Mouse (Mus musculus): ENCODE results near the gene Gm28374. TPM values are rescaled to one million over a fixed set of nuclear protein-coding genes. Genes with fewer than 3 reads are reported as not detected.
A peak's percentile ranks its signal among the peaks of the same experiment; 100 is the strongest.

Gene Gm28374
- polyA plus RNA-seq, 1 experiment from 2014 or later = 1.3 TPM

DNA sequence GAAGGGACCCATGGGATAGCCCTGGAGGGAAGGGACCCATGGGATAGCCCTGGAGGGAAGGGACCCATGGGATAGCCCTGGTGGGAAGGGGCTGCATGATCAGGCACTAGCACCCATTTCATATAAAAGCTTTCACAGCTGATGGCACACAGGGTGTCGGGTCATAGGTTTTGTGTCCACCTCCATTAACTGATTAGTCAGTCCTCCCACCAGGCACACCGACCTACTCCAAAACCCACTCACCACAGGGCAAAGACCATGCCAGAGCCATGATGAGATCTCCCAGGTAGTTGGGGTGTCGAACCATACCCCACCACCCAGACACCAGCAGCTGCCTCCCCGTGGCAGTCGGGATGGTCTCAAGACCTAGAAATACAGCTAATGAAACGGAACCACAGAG is 19.0 kb downstream of the Gm28374 start:
- Histone ChIP-seq H3K9ac (ENCODE audit: low read length) (no peak overlapping the region), H3K9me3 (replicated peaks; ENCODE audit: control insufficient read depth, low read length) (no peaks in the 10 kb centered on the region), H3K27ac (ENCODE audit: low read length) (no peak overlapping the region), H3K4me3 (replicated peaks; ENCODE audit: low read length) (no peak overlapping the region), H3K36me3 (ENCODE audit: control insufficient read depth, insufficient read depth, low read length) (0 out of 2 replicates have a peak, but pooled peaks cover 4% of the 10 kb centered on the region), H3K4me2 (ENCODE audit: low read depth, low read length) (no peak overlapping the region), H3K4me1 (ENCODE audit: control insufficient read depth, insufficient read depth, low read length) (peaks cover 36% of the 10 kb centered on the region), H3K27me3 (ENCODE audit: control insufficient read depth, insufficient read depth, low read length) (no peaks in the 10 kb centered on the region)
- 92% methylated on average over 6 of the region's 6 CpGs for WGBS
- no peak for ATAC-seq (ENCODE audit: insufficient read depth, low FRiP score)

- 0 out of 2 replicates have a peak, but pooled peaks cover 4% of the 10 kb centered on the region for H3K36me3 ChIP-seq (ENCODE audit: control insufficient read depth, insufficient read depth, low read length)
- H3K4me1 ChIP-seq (ENCODE audit: control insufficient read depth, insufficient read depth, low read length) = peaks cover 34% of the 10 kb centered on the region
- H3K9ac ChIP-seq (ENCODE audit: low read length) = peak overlapping the region; percentile 98
- peak overlapping the region; percentile 100 for H3K4me2 ChIP-seq (ENCODE audit: low read depth, low read length)
- no peak for ATAC-seq (ENCODE audit: insufficient read depth, low FRiP score)
- WGBS = 42% methylated on average over 5 of the region's 5 CpGs
- H3K9me3 ChIP-seq (replicated peaks; ENCODE audit: control insufficient read depth, low read length) = no peaks in the 10 kb centered on the region
- no peak overlapping the region for H3K27ac ChIP-seq (ENCODE audit: low read length)
- H3K4me3 ChIP-seq (replicated peaks; ENCODE audit: low read length) = peak overlapping the region; percentile 92
- H3K27me3 ChIP-seq (ENCODE audit: control insufficient read depth, insufficient read depth, low read length) = no peaks in the 10 kb centered on the region
These were observed 19.6 kb downstream of the Gm28374 start for GRCm38 (mm10) chr19:6062418-6062817.

DNA sequence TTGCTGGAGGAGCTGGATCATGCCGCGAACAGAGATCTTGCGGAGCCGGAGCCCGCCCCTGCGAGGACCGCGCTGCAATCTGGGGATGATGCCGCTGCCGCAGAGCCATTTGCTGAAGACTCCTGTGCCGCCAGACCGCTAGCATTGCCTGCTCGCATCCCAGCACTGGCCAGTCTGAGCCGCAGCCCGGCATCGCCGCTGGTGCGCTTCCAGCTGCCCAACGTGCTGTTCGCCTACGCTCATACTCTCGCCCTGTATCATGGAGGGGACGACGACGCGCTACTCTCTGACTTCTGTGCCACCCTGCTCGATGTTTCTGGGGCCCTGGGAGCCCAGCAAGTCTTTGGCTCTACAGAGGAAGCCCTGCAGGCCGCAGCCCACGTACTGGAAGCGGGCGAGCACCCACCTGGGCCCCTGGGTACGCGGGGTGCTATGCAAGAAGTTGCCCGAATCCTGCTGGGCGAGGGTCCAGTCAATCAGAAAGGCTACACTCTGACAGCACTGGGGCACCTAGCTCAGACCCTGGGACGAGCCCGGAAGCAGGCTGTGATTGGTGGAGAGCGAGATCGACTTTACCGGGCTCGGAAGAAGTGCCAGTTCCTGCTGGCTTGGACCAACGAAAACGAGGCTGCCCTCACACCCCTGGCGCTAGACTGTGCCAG is 20.3 kb downstream of the Gm28374 start:
- Histone ChIP-seq H3K27me3 (ENCODE audit: control insufficient read depth, insufficient read depth, low read length) (no peaks in the 10 kb centered on the region), H3K9ac (ENCODE audit: low read length) (peak overlapping the region; percentile 98), H3K9me3 (replicated peaks; ENCODE audit: control insufficient read depth, low read length) (no peaks in the 10 kb centered on the region), H3K36me3 (ENCODE audit: control insufficient read depth, insufficient read depth, low read length) (0 out of 2 replicates have a peak, but pooled peaks cover 4% of the 10 kb centered on the region), H3K4me3 (replicated peaks; ENCODE audit: low read length) (peak overlapping the region; percentile 92), H3K27ac (ENCODE audit: low read length) (peak overlapping the region; percentile 95), H3K4me2 (ENCODE audit: low read depth, low read length) (peak overlapping the region; percentile 100), H3K4me1 (ENCODE audit: control insufficient read depth, insufficient read depth, low read length) (peaks cover 29% of the 10 kb centered on the region)
- 1% methylated on average over 44 of the region's 44 CpGs for WGBS
- no peak for ATAC-seq (ENCODE audit: insufficient read depth, low FRiP score)

DNA sequence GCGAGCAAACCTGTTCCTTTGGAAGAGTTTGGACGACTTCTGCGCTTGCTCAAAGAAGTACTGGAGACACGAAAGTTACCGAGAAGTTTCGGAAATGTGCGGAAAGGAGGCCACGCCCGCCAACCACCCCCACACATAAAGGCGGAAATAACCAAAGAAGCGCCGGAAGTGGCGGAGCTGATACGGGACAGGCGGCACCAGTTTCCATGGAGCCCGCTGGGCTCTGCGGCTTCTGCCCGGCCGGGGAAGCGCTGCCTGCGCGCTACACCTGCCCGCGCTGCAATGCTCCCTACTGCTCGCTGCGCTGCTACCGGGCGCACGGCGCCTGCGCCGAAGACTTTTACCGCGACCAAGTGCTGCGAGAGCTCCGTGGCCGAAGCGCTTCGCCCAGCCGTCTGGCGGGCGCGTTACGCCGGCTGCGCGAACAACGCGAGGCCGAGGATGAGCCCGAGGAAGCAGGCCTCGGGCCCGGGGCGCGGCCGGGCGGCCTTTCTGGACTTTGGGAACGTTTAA is 21.0 kb downstream of the Gm28374 start, which contains the start of gene Znhit2:
TSS of gene Znhit2 (plus strand) at position 172 of the 513 bp plus-strand sequence.
- Histone ChIP-seq H3K4me2 (ENCODE audit: low read depth, low read length) (peak within 1 kb of the TSS; percentile 100), H3K9ac (ENCODE audit: low read length) (peak within 1 kb of the TSS; percentile 98), H3K36me3 (ENCODE audit: control insufficient read depth, insufficient read depth, low read length) (0 out of 2 replicates have a peak, but pooled peaks cover 4% of the 10 kb centered on the region), H3K4me3 (replicated peaks; ENCODE audit: low read length) (peak within 1 kb of the TSS; percentile 92), H3K27me3 (ENCODE audit: control insufficient read depth, insufficient read depth, low read length) (no peaks in the 10 kb centered on the region), H3K27ac (ENCODE audit: low read length) (peak within 1 kb of the TSS; percentile 95), H3K4me1 (ENCODE audit: control insufficient read depth, insufficient read depth, low read length) (peaks cover 30% of the 10 kb centered on the region), H3K9me3 (replicated peaks; ENCODE audit: control insufficient read depth, low read length) (no peaks in the 10 kb centered on the region)
- ATAC-seq (ENCODE audit: insufficient read depth, low FRiP score) = peak; percentile 77
- WGBS = under 1% methylated on average over 58 of the region's 58 CpGs

DNA sequence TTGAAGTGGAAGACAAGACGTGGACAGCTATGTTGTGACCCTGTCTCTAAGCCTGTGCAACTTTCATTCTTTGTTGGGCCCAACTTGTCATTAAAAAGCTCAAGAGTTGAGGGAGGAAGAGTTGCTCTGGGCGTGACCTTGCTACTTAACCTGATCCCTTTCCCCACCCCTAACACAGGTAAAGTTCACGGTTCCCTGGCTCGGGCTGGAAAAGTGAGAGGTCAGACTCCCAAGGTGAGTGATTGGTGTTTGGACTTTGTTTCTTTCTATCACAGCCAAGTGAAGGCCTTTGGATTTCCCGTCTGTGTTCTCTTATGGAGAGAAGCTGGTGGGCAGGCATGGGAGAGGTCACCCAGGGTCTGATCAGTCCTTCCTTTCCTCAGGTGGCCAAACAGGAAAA is 23.1 kb downstream of the Gm28374 start:
- WGBS = 72% methylated on average over 5 of the region's 5 CpGs
- H3K4me3 ChIP-seq (replicated peaks; ENCODE audit: low read length) = peak overlapping the region; percentile 83
- no peak for ATAC-seq (ENCODE audit: insufficient read depth, low FRiP score)
- no peaks in the 10 kb centered on the region for H3K9me3 ChIP-seq (replicated peaks; ENCODE audit: control insufficient read depth, low read length)
- peak overlapping the region; percentile 85 for H3K4me2 ChIP-seq (ENCODE audit: low read depth, low read length)
- peaks cover 30% of the 10 kb centered on the region for H3K4me1 ChIP-seq (ENCODE audit: control insufficient read depth, insufficient read depth, low read length)
- H3K27ac ChIP-seq (ENCODE audit: low read length) = peak overlapping the region; percentile 74; the same call in 1 of the 2 replicates
- H3K36me3 ChIP-seq (ENCODE audit: control insufficient read depth, insufficient read depth, low read length) = peaks cover 10% of the 10 kb centered on the region; the same call in 1 of the 2 replicates
- H3K9ac ChIP-seq (ENCODE audit: low read length) = peak overlapping the region; percentile 93
- no peaks in the 10 kb centered on the region for H3K27me3 ChIP-seq (ENCODE audit: control insufficient read depth, insufficient read depth, low read length)

- 22% methylated on average over 5 of the region's 5 CpGs for WGBS
These were observed 23.5 kb downstream of the Gm28374 start for GRCm38 (mm10) chr19:6058513-6058912.

GRCm38 (mm10) chr19:6057313-6058096 is 24.6 kb downstream of the Gm28374 start, which contains the start of the genes Mrpl49 and Fau:
Gene Mrpl49 (minus strand): TSS chr19:6057785.
Gene Fau (plus strand): TSS chr19:6057844.
- H3K9me3 ChIP-seq (replicated peaks; ENCODE audit: control insufficient read depth, low read length) = no peaks in the 10 kb centered on the region
- peaks cover 24% of the 10 kb centered on the region for H3K4me1 ChIP-seq (ENCODE audit: control insufficient read depth, insufficient read depth, low read length)
- ATAC-seq (ENCODE audit: insufficient read depth, low FRiP score) = peak; percentile 93
- under 1% methylated on average over 60 of the region's 63 CpGs for WGBS
- H3K4me2 ChIP-seq (ENCODE audit: low read depth, low read length) = peak within 1 kb of the TSS; percentile 85
- peak within 1 kb of the TSS; percentile 83 for H3K4me3 ChIP-seq (replicated peaks; ENCODE audit: low read length)
- H3K27me3 ChIP-seq (ENCODE audit: control insufficient read depth, insufficient read depth, low read length) = no peaks in the 10 kb centered on the region
- peaks cover 21% of the 10 kb centered on the region for H3K36me3 ChIP-seq (ENCODE audit: control insufficient read depth, insufficient read depth, low read length)
- H3K27ac ChIP-seq (ENCODE audit: low read length) = peak within 1 kb of the TSS; percentile 74
- H3K9ac ChIP-seq (ENCODE audit: low read length) = peak within 1 kb of the TSS; percentile 93

More at GRCm38 (mm10) chr19:6058513-6058912, 23.5 kb downstream of the Gm28374 start:
- no peaks in the 10 kb centered on the region for H3K9me3 ChIP-seq (replicated peaks; ENCODE audit: control insufficient read depth, low read length)
- H3K4me1 ChIP-seq (ENCODE audit: control insufficient read depth, insufficient read depth, low read length) = peaks cover 30% of the 10 kb centered on the region
- peaks cover 14% of the 10 kb centered on the region; the same call in 1 of the 2 replicates for H3K36me3 ChIP-seq (ENCODE audit: control insufficient read depth, insufficient read depth, low read length)
- H3K27ac ChIP-seq (ENCODE audit: low read length) = peak overlapping the region; percentile 74
- peak overlapping the region; percentile 85 for H3K4me2 ChIP-seq (ENCODE audit: low read depth, low read length)
- ATAC-seq (ENCODE audit: insufficient read depth, low FRiP score) = no peak
- no peaks in the 10 kb centered on the region for H3K27me3 ChIP-seq (ENCODE audit: control insufficient read depth, insufficient read depth, low read length)
- H3K4me3 ChIP-seq (replicated peaks; ENCODE audit: low read length) = peak overlapping the region; percentile 83
- peak overlapping the region; percentile 93 for H3K9ac ChIP-seq (ENCODE audit: low read length)

- peak overlapping the region; percentile 83 for H3K4me3 ChIP-seq (replicated peaks; ENCODE audit: low read length)
- no peaks in the 10 kb centered on the region for H3K27me3 ChIP-seq (ENCODE audit: control insufficient read depth, insufficient read depth, low read length)
- H3K9me3 ChIP-seq (replicated peaks; ENCODE audit: control insufficient read depth, low read length) = no peaks in the 10 kb centered on the region
- H3K9ac ChIP-seq (ENCODE audit: low read length) = peak overlapping the region; percentile 86
- peaks cover 18% of the 10 kb centered on the region for H3K4me1 ChIP-seq (ENCODE audit: control insufficient read depth, insufficient read depth, low read length)
- 44% methylated on average over 4 of the region's 4 CpGs for WGBS
- no peak for ATAC-seq (ENCODE audit: insufficient read depth, low FRiP score)
- H3K36me3 ChIP-seq (ENCODE audit: control insufficient read depth, insufficient read depth, low read length) = peaks cover 27% of the 10 kb centered on the region
- no peak overlapping the region for H3K27ac ChIP-seq (ENCODE audit: low read length)
- H3K4me2 ChIP-seq (ENCODE audit: low read depth, low read length) = peak overlapping the region; percentile 75
These were observed 25.4 kb downstream of the Gm28374 start for GRCm38 (mm10) chr19:6056696-6057095.
